Mouse (Mus musculus): ENCODE measurements around the gene Apex1. TPM values are rescaled to one million over a fixed set of nuclear protein-coding genes. Genes with fewer than 3 reads are reported as not detected.
"Not testable (repeated sequence)": the region's sequence is repeated elsewhere in the genome, so short reads cannot be mapped to it uniquely, and the experiment has no call there.

The Apex1 gene
- polyA plus RNA-seq, 1 experiment: not detected

DNA sequence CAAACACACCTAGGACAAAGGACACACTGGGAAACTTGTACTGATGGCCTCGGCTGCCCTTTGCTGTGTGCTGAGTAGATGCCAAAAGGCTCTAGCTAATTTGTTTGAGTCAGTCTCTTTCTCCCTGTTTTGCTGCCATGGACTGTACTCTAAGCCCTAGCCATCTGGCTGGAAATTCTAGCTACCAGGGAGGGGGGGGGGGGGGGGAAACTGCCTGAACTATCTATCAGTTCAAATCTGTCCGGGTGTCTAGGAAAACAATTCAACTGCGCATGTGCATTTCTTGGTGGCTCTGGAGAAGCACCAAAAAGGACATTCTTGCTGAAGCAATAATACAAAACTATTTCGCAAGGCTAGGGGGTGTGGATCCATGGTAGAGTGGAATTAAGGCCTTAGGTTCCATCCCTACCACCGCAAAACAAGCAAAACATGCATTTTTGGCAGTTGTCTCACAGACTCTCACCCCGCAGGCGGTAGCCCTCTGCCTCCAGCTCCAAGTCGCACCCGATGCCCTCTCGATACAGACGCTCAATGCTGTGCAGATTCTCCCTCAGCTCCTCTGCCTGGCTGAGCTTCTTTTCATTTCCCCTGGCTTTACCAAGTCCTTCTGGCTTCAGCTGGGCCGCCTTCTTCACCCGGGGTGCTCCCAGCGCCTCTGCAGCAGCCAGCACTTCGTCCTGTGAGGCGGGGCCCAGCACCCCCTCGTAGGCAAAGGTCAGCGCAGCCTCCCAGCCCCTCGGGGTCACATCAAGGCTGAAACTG, 28.6 kb upstream of the Apex1 start:
- WGBS: 11% methylated on average over 19 of the region's 19 CpGs
- H3K4me3 ChIP-seq (ENCODE audit: insufficient read depth, low read depth, low read length): peak overlapping the region; percentile 48
- H3K4me1 ChIP-seq (ENCODE audit: control insufficient read depth, insufficient read depth, low read length): peaks cover 14% of the 10 kb centered on the region
- H3K27ac ChIP-seq (ENCODE audit: insufficient read depth, low read depth, low read length): peak overlapping the region; percentile 6; the same call in 1 of the 2 replicates
- no peak for TF ChIP-seq CTCF (IDR thresholded peaks at IDR 0.05; ENCODE audit: insufficient read depth, low read depth, low read length)
- TF ChIP-seq POLR2A (IDR thresholded peaks at IDR 0.05; ENCODE audit: insufficient read depth, low read depth, low read length): no peak

DNA sequence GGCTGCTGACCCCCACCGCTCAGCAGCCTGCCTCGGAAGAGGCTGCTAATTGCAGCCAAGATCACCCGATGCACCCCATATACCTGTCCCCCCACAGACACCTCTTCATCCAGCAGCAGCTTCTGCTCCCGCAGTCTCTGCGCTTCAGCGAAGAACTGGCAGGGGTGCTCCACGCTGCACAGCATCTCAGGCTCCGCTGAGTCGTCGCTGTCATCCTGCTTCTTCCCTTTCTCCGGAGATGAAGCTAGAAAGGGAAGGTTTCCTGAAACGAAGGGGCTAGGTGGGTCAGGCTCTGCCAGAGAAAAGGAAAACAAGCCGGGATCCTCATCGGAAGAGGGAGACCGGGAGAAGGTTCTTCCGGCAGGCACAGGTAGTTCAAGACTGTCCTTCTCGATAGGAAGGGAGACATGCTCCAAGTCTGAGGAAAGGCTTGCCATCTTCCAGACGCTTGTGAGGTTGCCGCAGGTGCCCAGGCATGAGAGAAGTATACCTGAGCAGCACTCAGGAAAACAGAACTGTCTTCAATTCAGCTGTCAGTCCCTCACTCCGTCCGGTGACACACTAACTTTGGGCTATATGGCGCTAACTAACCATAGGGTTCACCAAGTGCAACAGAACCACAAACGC, 27.9 kb upstream of the Apex1 start:
- TF ChIP-seq CTCF (IDR thresholded peaks at IDR 0.05; ENCODE audit: insufficient read depth, low read depth, low read length) (no peak), POLR2A (IDR thresholded peaks at IDR 0.05; ENCODE audit: insufficient read depth, low read depth, low read length) (no peak)
- H3K4me3 ChIP-seq (ENCODE audit: insufficient read depth, low read depth, low read length): peak overlapping the region; percentile 48
- H3K27ac ChIP-seq (ENCODE audit: insufficient read depth, low read depth, low read length): peak overlapping the region; percentile 6; the same call in 1 of the 2 replicates
- peaks cover 14% of the 10 kb centered on the region for H3K4me1 ChIP-seq (ENCODE audit: control insufficient read depth, insufficient read depth, low read length)
- WGBS: 17% methylated on average over 23 of the region's 23 CpGs

DNA sequence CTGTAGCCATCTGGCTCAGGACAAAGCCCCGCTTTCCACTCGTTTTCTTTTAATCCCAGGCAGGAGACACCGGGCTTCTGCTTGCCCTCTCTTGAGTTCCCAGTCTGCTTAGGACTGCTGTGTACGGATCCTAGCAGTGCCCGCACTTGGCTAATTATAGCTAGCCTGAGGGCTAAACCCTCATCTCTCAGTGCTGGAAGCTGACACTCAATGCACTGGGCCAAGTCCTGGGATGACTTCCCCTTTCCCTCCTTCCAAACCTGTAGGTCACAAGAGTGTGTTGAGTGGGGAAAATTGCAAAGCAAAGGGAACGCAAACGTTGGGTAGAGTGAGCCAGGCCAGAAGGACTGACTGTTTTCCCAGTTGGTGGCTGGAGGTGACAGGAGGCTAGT, 27.4 kb upstream of the Apex1 start, which contains the start of gene Klhl33:
Klhl33 (minus strand) TSS at position 134 of the 392 bp plus-strand sequence.
- peak within 1 kb of the TSS; percentile 48 for H3K4me3 ChIP-seq (ENCODE audit: insufficient read depth, low read depth, low read length)
- 50% methylated on average over 7 of the region's 7 CpGs for WGBS
- TF ChIP-seq CTCF (IDR thresholded peaks at IDR 0.05; ENCODE audit: insufficient read depth, low read depth, low read length) (no peak), POLR2A (IDR thresholded peaks at IDR 0.05; ENCODE audit: insufficient read depth, low read depth, low read length) (no peak)
- H3K4me1 ChIP-seq (ENCODE audit: control insufficient read depth, insufficient read depth, low read length): peaks cover 14% of the 10 kb centered on the region
- H3K27ac ChIP-seq (ENCODE audit: insufficient read depth, low read depth, low read length): peak within 1 kb of the TSS; percentile 6; the same call in 1 of the 2 replicates

- WGBS: 96% methylated on average over 2 of the region's 2 CpGs
- H3K4me1 ChIP-seq (ENCODE audit: control insufficient read depth, insufficient read depth, low read length): peaks cover 14% of the 10 kb centered on the region
- not testable (repeated sequence) for H3K27ac ChIP-seq (ENCODE audit: insufficient read depth, low read depth, low read length); H3K4me3 ChIP-seq (ENCODE audit: insufficient read depth, low read depth, low read length)
These were observed 26.8 kb upstream of the Apex1 start for GRCm38 (mm10) chr14:50897992-50898391.

DNA sequence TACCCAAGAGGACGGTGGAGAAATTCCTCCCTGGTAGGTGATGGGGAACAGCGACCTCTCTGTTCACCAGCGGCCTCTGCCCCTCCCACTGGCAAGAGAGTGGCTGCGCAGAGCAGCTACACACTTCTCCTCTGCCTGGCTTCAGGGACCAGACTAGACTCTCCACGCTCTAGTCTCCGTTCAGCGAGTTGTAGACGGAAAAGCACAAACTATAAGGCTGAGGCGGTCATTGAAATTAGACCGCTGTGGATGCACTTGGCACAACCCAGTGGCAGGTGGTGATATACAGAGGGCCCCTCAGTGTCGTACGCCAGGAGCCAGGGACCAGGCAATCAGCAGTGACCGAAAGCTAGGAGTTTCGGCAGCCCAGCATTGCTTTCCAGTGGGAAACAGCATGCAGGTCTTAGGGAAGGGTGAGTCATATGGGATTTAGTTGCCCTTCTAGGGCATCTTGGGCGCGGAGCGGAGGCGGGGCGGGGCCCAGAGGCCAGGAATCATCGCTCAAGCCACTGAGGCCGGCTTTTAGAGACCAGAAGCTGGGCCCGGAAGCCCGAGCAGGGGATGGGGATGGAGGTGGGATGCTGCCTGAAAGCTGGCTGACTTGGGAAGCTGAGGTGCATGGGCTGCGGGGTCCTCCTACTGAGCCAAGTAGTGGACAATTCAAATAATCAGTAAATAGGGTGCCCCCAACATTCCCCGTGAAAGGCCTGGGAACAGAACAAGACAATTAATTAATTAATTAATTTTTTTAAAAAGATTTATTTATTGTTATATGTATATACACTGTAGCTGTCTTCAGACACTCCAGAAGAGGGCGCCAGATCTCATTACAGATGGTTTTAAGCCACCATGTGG, 20.6 kb upstream of the Apex1 start:
- TF ChIP-seq POLR2A (IDR thresholded peaks at IDR 0.05; ENCODE audit: insufficient read depth, low read depth, low read length): no peak
- TF ChIP-seq CTCF (IDR thresholded peaks at IDR 0.05; ENCODE audit: insufficient read depth, low read depth, low read length): 0 out of 2 replicates have a peak, but pooled peaks have one; percentile 17
- peaks cover 5% of the 10 kb centered on the region for H3K4me1 ChIP-seq (ENCODE audit: control insufficient read depth, insufficient read depth, low read length)
- H3K27ac ChIP-seq (ENCODE audit: insufficient read depth, low read depth, low read length): no peak overlapping the region
- WGBS: 8% methylated on average over 26 of the region's 26 CpGs
- peak overlapping the region; percentile 49 for H3K4me3 ChIP-seq (ENCODE audit: insufficient read depth, low read depth, low read length)

GRCm38 (mm10) chr14:50904828-50905129, 20.0 kb upstream of the Apex1 start:
- TF ChIP-seq POLR2A (IDR thresholded peaks at IDR 0.05; ENCODE audit: insufficient read depth, low read depth, low read length): no peak
- TF ChIP-seq CTCF (IDR thresholded peaks at IDR 0.05; ENCODE audit: insufficient read depth, low read depth, low read length): no peak
- 92% methylated on average over 4 of the region's 4 CpGs for WGBS
- H3K4me1 ChIP-seq (ENCODE audit: control insufficient read depth, insufficient read depth, low read length): peaks cover 5% of the 10 kb centered on the region

DNA sequence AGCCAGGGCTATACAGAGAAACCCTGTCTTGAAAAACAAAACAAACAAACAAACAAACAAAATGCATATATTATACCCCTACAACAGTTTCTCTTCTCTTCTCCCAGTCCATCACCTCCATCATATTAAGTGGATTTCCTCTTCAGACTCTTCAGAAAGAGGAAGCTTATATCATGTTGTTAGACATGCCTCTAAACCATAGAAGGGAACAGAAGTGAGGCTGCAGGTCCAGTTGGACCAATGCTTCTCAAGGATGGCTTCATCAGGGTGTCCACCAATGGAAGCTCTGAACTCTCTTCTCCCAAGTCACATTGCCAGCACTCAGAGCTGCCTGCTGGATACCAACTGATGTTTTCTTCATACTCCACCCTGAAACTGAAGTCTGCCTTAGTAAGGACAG, 19.4 kb upstream of the Apex1 start:
- H3K4me3 ChIP-seq (ENCODE audit: insufficient read depth, low read depth, low read length); H3K4me1 ChIP-seq (ENCODE audit: control insufficient read depth, insufficient read depth, low read length); H3K27ac ChIP-seq (ENCODE audit: insufficient read depth, low read depth, low read length): not testable (repeated sequence)

More at GRCm38 (mm10) chr14:50904828-50905129, 20.0 kb upstream of the Apex1 start:
- Histone ChIP-seq H3K4me3 (ENCODE audit: insufficient read depth, low read depth, low read length) (no peak overlapping the region), H3K27ac (ENCODE audit: insufficient read depth, low read depth, low read length) (no peak overlapping the region)

DNA sequence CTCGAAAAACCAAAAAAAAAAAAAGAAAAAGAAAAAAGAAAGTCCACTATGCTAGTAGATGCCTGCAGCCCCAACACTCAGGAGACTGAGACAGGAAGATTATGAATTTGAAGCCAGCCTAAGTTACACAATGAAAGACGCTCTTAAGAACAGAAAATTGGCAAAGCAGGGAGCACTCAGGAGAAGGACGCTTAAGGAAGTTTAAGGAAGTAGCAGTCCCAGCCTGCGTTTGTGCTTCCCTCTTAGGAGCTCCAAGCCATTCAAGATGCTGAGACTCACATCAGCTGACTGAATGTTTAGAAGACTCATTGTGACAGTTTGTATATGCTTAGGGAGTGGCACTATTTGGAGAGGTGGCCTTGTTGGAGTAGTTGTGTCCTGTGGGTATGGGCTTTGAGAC, 16.6 kb upstream of the Apex1 start:
- H3K4me1 ChIP-seq (ENCODE audit: control insufficient read depth, insufficient read depth, low read length): peaks cover 5% of the 10 kb centered on the region
- 78% methylated on average over 4 of the region's 4 CpGs for WGBS
- H3K4me3 ChIP-seq (ENCODE audit: insufficient read depth, low read depth, low read length): no peak overlapping the region
- H3K27ac ChIP-seq (ENCODE audit: insufficient read depth, low read depth, low read length): no peak overlapping the region
- TF ChIP-seq POLR2A (IDR thresholded peaks at IDR 0.05; ENCODE audit: insufficient read depth, low read depth, low read length): no peak

GRCm38 (mm10) chr14:50911356-50911755, 13.4 kb upstream of the Apex1 start:
- Histone ChIP-seq H3K4me3 (ENCODE audit: insufficient read depth, low read depth, low read length) (no peak overlapping the region), H3K27ac (ENCODE audit: insufficient read depth, low read depth, low read length) (no peak overlapping the region), H3K4me1 (ENCODE audit: control insufficient read depth, insufficient read depth, low read length) (no peaks in the 10 kb centered on the region)
- WGBS: 55% methylated on average over 3 of the region's 3 CpGs
- TF ChIP-seq CTCF (IDR thresholded peaks at IDR 0.05; ENCODE audit: insufficient read depth, low read depth, low read length) (no peak), POLR2A (IDR thresholded peaks at IDR 0.05; ENCODE audit: insufficient read depth, low read depth, low read length) (no peak)

DNA sequence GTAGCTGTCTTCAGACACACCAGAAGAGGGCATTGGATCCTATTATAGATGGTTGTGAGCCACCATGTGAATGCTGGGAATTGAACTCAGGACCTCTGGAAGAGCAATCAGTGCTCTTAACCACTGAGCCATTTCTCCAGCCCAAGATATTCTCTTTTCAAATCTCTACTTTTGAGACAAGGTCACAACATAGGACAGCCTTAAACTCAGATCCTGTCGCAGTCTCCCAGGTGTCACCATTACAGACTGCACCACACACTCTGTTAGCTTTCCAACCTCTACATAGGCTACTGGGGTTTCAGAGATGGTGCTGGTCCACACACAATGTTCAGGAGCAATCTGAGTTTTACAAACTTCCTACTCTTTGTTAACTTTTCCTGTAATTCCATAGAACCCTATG, 1.3 kb upstream of the Apex1 start:
- 74% methylated on average over 1 of the region's 1 CpGs for WGBS
- not testable (repeated sequence) for H3K4me3 ChIP-seq (ENCODE audit: insufficient read depth, low read depth, low read length); H3K4me1 ChIP-seq (ENCODE audit: control insufficient read depth, insufficient read depth, low read length); H3K27ac ChIP-seq (ENCODE audit: insufficient read depth, low read depth, low read length)

Measured in olfactory bulb, adult 2 months (tissue).